Mouse (Mus musculus) liver, adult (tissue): ENCODE data around the gene Tnfsf11.

Experiments
- GATA4 ChIP-seq: IDR thresholded peaks from 2 replicates; pipeline ENCODE4 v1.6.1; 2014; ENCODE audit warnings: mild to moderate bottlenecking, low read length; ENCODE audit not compliant: insufficient replicate concordance

The Tnfsf11 gene

DNA sequence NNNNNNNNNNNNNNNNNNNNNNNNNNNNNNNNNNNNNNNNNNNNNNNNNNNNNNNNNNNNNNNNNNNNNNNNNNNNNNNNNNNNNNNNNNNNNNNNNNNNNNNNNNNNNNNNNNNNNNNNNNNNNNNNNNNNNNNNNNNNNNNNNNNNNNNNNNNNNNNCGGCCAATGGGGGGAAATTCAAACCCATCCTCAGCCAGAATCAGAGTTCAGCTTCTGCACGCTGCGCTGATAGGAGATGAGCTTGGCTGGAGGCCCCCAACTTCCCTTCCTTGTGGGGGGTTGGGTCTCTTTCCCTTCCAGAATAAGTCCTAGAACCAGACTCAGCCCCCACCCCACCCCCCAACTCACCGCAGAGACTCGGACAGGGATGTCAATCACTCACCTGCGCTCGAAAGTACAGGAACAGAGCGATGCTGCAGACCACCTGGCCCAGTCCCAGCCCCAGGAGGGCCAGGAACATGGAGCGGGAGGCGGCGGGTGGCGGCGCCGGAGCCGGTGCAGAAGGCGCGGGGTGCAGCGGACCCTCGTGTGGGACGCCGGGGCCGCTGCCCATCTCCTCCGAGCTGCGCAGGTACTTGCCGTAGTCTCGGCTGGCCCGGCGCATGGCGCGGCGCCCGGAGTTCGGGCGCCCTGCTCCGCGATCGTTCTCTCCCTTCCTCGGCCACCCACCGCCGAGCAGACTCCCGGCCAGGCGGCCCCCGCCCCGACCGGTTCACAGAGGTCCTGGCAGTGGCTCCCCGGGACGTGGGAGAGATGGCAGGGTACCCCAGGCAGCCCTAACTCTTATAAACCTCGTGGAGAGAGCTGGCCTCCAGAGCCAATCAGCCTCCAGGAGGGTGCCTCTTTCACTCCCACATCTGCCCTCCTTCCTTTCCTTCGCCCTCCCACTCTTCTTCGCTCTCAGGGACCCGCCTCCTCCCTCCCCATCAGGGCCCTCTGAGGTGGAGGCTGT, at the start of gene Tnfsf11:
TSS of gene Tnfsf11 (minus strand) at position 758 of the 952 bp plus-strand sequence.
- TF ChIP-seq GATA4 = no peak

DNA sequence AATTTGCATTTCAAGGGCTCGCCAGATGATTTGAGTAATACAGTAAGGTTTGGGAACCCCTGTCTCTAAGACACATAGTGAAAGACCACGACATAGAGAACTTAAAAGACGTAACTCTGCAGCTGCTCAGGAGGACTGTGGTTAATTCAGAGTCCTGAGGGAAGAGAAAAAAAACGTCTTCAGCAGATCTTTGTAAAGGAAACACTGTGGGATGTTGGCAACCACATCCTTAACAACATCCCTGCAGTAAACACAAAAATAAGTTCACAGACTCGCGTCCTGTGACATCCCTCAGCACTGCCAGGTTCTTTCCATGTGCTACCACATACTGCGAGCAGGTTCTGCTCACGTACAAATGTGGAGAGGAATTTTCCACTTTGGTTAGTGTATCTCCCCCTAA, 48.9 kb upstream of the Tnfsf11 start:
- no peak for TF ChIP-seq GATA4

DNA sequence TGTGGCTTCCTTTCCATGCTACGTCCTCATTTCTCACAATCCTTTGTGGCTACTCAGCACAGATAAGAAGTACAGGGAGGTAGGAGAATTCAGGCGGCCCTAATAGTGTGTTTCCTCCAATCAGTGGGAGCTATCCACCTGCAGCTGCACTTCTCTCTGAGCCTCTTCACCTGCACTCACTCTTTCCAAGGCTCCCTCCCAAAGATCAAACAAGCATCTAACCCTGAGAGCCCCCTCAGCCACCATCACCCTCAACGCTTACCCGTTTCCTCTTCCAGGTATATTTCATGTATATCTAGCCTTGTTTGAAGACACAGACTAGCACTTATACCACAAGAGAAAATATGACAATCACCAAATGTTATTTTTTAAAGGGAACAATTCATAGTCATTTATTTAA, 47.5 kb upstream of the Tnfsf11 start:
- TF ChIP-seq GATA4 = no peak

DNA sequence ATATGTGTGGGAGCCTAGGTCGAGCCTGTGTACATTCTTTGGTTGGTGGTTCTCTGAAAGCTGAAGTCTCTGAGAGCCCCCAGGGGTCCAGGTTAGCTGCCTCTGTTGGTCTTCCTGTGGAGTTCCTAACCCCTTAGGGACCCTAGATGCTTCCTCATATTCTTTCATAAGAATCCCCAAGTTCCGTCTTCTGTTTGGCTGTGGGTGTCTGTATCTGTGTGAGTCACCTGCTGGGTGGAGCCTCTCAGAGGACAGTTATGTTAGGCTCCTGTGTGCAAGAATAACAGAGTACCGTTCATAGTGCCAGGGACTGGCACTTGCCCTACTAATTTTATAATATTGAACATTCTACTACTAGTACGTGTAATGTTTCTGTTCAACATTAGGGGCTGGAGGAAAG, 45.0 kb upstream of the Tnfsf11 start:
- TF ChIP-seq GATA4 = no peak

DNA sequence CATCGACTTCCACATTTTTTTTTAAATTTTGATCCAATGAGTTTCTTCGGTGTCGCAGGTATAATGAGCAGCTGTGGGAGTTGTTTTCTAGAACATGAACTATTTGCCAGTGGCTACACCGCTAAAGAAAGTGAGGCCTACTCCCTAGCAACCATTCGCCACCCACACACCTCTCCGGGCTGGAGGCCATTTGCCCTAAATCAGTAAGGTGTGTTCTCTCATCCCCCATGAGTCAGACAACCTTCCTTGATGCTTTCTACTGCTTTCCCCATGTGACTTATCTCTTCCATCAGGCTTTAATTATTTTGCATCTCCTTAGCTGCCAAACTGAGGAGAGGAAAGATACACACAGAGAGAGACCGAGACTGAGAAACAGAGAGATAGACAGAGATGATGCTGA, 43.7 kb upstream of the Tnfsf11 start:
- TF ChIP-seq GATA4 = no peak

DNA sequence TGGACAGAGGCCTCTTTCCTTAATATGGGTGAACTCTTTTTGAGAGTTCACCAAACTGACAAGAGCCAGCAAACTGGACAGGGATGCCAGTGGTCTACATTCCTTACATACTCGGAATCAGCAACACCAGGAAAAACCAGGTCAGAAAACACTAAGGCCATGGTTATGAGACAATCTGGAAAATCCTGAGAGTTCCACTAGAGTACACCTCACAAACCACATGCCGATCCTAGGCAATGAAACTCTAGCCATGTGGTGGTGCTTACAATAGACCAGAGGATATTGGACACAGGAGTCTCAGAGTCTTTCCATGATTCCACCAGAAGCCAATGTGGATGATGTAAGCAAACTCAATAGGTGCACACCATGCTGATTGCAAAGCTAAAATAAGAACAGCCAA, 39.9 kb upstream of the Tnfsf11 start:
- TF ChIP-seq GATA4 = no peak

DNA sequence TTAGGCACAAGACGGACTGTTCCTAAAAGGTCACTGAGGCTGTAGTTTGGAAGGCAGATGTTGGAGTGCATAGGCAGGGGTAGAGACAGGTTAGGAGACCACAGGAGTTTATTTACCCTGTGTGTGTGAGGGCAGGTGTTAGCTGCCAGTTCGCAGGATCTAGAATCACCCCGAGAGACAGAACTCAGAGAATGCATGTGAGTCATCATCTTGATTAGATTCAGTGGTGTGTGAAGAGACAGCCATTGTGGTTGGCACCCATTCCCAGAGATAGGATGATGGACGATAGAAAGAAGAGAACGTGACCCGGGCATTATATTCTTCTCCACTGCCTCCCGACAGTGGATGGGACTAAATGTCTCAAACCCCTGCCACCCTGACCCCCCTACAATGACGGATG, 35.2 kb upstream of the Tnfsf11 start:
- TF ChIP-seq GATA4 = no peak

DNA sequence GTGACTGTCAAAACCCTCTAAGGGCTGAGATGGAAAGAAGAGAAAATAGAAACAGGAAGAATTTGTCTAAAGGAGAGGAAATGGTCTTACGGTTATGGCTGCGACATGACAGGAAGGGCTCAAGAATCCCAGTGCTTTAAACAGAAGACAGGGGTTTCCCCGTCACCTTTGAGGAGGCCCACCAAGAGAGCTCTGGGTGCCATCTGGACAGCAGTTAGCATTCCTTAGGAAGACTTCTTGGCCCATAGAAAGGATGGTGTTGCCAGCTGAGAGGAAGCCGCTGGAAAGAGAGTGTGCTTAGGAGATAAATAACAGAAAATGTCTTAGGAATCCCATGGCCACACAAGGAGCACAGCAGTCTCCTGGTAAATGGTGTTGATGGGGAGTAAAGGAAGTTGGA, 34.3 kb upstream of the Tnfsf11 start:
- no peak for TF ChIP-seq GATA4

DNA sequence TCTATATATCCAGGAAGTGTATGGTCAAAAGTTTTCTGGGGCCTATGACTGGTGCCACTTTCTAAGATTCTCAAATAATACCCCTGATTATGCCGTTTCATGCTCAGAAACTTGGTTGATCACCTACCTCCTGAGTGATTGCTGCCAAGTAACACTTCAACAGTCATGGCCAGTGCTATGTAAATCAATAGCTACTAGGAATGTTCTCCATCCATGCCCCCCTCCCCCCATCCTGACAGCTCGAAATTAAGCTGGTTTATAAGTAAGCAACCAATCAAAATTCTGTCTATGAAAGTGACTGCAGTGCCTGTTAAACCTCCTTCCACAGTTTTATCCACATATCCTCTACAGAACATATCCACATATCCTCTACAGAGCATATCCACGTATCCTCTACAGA, 25.5 kb upstream of the Tnfsf11 start:
- TF ChIP-seq GATA4 = no peak

DNA sequence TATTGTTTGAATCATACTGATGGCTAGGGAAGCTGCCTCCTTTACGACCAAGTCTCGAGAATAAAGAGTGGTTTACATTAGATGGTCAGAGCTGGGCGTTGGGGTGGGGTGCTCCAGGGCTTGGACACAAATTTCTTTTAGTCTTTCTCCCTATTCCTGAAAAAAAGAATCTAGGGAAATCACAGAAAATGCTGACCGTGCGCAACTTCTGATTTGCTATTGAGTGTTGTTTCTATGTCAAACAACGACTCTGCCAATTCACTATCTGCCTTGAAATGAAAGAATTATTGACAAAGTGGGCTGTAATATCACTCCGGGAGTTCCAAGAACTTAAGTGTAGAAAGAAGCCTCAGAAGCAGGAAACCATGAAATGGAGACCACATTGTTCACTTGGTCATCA, 23.5 kb upstream of the Tnfsf11 start:
- no peak for TF ChIP-seq GATA4

DNA sequence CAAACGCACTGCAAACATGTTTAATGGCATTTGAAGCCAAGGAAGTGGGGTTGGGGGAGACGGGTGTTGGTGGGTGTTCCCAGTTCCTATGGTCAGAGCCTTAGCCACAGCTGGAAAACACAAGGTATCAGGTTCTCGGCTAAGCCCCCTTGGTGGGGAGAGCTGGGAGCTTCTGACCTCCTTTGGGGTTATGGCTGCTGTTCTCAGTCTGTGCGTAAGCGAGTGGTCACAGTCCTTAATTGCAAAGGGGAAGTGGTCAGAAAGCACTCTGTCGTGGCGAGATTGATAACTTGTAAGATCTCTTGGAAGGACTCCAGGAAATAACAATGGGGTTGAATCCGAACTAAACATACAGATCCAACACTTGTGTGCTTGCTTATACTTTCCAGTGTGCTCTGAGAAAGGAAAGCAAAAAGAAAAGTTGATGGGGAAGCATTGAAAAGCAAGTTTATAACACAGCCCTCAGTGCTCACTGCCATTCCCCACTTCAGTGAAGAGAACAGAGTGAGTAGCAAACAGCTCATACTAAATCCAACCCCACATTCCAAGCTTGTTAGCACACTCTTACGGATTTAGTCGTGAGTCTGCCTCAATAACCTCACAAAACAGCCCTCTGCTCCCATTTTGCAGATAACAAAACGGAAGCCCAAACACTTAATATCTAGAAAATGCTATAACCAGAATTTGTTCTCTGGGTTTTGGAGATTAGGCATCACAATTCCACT, 22.9 kb upstream of the Tnfsf11 start:
- TF ChIP-seq GATA4 = no peak

DNA sequence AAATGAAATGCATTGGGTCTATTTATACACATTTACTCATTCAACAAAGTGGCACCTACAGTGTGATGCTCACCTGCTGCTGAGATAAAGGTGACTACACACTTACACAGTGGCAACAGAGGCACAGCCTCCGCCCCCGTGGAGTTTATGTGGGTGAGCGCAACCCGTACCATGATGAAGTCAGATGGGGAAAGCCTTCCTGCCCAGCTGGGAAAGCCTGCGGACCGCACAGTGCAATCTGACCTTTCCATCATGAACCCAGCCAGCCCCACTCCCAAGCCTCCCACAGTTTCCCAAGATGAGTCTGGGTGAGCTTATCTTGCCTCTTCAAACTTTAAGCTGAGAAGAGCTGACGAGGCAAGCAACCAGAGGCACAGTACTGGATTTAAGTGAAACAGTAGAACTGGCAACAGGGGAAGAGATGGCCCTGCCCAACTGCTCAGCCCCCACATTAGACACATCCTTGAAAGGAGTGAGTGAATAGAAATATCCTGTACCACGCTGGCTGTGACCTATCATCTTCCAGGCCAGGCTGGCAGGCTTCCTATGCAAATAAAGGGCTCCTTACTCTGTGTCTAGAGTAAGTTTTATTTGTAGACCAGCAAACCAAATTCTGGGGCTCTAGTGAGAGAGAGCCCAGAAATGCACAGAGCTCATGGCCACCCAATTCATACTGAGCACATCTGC, 22.1 kb upstream of the Tnfsf11 start:
- TF ChIP-seq GATA4 = no peak

DNA sequence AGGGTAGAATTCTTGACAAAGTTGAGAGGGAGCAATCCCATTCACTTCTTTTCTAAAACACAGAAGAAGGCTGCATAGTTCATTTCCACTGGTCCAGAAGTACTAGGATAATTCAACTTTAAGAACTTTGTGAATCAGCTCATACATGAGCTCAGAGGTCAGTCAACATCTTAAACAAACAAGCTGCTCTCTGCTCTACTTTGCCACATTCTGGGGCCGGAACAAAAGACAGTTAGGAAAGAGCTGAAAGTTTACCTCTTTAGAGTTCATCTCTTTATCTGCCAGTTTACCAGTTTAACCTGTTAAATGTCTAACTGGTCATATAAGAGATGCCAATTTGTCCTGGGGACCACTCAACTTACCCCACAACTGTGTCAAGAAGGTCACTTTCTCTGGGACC, 15.5 kb upstream of the Tnfsf11 start:
- no peak for TF ChIP-seq GATA4

DNA sequence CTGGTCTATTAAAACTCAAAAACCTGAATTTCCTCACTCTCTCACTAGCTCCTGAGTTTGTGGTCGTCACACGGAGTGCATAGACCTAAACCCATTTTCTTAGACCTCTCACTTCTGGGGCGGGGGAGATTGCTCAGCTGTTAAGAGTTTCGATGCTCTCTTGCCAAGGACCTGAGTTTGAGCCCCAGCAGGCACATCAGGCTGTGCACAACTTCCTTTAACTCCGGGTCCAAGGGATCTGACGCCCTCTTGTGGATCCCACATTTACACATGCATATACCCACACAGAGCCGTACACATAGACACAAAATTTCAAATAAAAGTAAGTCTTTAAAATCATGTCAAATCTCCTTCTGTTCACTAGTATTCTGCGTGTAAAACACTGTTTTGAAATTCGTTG, 15.1 kb upstream of the Tnfsf11 start:
- no peak for TF ChIP-seq GATA4

DNA sequence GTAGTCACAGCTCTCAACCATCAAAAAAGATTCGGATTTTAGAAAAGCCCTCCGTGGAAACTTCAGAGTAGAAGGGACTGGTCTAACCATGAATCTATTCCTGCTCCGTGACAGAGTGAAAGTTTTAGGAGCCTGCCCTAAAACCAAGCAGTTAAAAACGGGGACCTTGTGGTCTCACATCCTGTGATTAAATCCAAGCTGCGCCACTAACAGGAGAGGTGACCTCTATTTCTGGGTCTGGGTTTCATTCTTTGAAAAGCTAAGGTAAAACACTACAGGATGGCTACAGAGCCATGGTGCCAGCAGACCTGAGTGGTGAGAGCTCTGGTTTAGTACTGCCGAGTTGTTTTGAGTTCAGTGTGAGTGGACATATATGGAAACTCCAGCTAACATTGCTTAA, 12.4 kb upstream of the Tnfsf11 start:
- no peak for TF ChIP-seq GATA4

DNA sequence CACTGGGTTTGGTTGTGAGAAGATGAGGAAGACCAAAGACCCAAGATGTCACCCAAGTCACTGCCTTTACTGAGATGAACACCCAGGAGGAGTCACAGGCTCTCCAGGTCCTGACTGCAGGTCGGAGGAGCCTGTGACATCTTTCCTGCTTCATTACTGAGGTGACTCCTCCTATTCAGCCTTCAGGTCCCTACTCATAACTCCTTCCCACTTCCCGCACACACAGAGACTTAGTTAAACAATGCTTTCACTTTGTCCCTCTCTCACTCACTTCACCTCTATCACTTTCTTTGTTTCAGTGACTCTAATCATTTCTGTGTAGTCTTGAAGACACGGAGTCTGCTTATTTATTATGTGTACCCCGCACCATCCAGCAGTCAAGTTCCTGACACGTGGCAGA, 11.7 kb upstream of the Tnfsf11 start:
- TF ChIP-seq GATA4 = no peak

DNA sequence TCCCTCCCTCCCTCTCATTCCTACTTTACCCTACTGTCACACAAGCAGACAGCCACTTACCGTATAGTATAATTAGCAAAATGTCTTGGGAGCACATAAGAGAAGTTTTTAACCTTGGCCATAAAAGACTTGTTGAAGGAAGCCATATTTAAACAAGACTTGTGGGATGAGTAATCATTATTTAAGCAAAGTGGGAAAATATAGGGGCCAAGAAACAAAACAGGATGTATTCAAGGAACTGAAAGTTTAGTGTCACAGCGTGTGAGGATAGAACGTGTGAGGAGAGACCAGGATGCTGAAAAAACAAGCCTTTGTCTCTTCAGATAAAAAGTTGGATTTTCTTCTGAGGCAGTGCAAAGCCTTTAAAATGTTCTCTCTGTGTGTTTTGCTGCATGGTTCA, 11.2 kb upstream of the Tnfsf11 start:
- no peak for TF ChIP-seq GATA4

DNA sequence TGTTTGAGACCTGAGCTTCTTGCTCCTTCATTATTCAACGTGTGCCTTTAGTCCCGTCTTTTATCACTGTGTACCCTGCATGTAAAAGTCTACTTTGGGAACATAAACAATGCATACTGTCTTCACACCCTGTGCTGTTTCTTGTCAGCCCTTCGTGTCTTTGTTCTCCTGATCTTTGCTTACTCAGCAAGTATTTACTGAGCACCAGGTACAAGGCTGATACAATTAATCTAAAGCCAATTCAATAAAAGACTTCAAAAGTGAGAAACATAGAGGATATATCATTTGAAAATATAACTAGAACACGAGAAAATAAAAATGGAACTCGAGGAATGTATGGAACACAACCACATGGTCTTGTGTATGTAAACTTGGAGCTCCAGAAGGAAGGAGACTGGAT, 9.8 kb upstream of the Tnfsf11 start:
- no peak for TF ChIP-seq GATA4
